12 mouse cellular contexts compared by ENCODE assay signal in the genomic region with DNA sequence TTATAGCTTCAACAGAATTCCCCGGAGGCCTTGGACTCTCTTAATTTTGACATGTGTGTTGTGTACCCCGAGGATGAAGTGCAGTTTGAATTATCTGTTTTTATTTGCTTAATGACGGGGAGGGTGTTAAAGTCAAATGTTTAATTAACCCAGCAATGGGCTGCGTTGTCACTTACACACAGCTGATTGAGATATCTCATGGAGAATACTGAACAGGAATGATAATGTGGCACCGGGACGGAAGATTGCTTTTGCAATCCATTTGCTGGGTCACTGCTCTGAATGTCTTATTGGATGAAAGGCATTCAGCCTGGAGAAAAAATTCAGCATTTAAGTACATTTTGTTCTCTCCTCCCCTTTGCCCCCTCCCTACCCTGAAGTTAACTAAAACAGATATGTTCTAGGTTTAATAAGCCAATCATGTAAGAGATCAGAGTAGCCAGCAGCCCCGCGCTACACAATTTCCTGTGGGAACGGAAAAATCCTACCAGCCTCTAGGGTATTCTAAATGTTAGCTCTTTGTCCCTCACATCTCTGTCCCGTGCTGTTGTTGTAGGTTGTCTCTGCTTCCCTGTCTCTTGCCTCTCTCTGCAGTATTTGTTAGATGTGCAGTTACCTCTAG.
DNase-seq lines count a peak whose midpoint lies in the region; ATAC-seq and TF ChIP-seq lines count a peak whose summit lies in the region.
"Had no signal": no experiment of that assay in that cellular context is flagged by ENCODE, and none has a peak within 500 bp of the region (broad histone marks: within the 10 kb centered on the region; RNA-seq: fewer than 3 reads in every experiment).

No protein-coding gene starts in this region.

- H3K36me3 ChIP-seq in hindbrain, embryonic 12.5 days, result no peaks in the 10 kb centered on the region
- H3K36me3 ChIP-seq in hindbrain, embryonic 10.5 days, result no peaks in the 10 kb centered on the region
- no peaks in the 10 kb centered on the region for H3K36me3 ChIP-seq in heart, embryonic 15.5 days
- H3K36me3 ChIP-seq in liver, postnatal 0 days (replicated peaks; ENCODE audit: insufficient read depth, low read length), result no peaks in the 10 kb centered on the region; the same call in 1 of the 2 replicates
- H3K36me3 ChIP-seq: stomach, embryonic 15.5 days had no signal

- H3K4me3 ChIP-seq in hindbrain, embryonic 12.5 days, result no peak overlapping the region
- H3K4me3 ChIP-seq in hindbrain, embryonic 10.5 days, result no peak overlapping the region
- no peak overlapping the region for H3K4me3 ChIP-seq in brown adipose tissue, adult 24 weeks (ENCODE audit: insufficient read depth, low read depth, low read length)
- H3K4me3 ChIP-seq in heart, embryonic 15.5 days, result no peak overlapping the region
- no peak overlapping the region for H3K4me3 ChIP-seq in liver, postnatal 0 days (ENCODE audit: low read depth, low read length)
- H3K4me3 ChIP-seq: stomach, embryonic 15.5 days had no signal

- peak; percentile 67 for TF ChIP-seq EP300 in liver, postnatal 0 days (IDR thresholded peaks at IDR 0.05; ENCODE audit: low read depth)

- no peak overlapping the region for H3K9ac ChIP-seq in hindbrain, embryonic 12.5 days
- H3K9ac ChIP-seq in heart, embryonic 15.5 days, result no peak overlapping the region
- no peak overlapping the region; the same call in 1 of the 2 replicates for H3K9ac ChIP-seq in liver, postnatal 0 days (replicated peaks)
- H3K9ac ChIP-seq: stomach, embryonic 15.5 days had no signal

- H3K27me3 ChIP-seq in hindbrain, embryonic 12.5 days, result no peaks in the 10 kb centered on the region; the same call in 1 of the 2 replicates
- peaks cover 38% of the 10 kb centered on the region for H3K27me3 ChIP-seq in hindbrain, embryonic 10.5 days (ENCODE audit: insufficient read depth, poor library complexity, severe bottlenecking)
- H3K27me3 ChIP-seq in heart, embryonic 15.5 days, result no peaks in the 10 kb centered on the region
- H3K27me3 ChIP-seq in liver, postnatal 0 days (ENCODE audit: insufficient read depth, low read length), result no peaks in the 10 kb centered on the region
- H3K27me3 ChIP-seq: stomach, embryonic 15.5 days had no signal

- no peak overlapping the region for H3K4me2 ChIP-seq in hindbrain, embryonic 12.5 days (replicated peaks)
- no peak overlapping the region for H3K4me2 ChIP-seq in heart, embryonic 15.5 days
- H3K4me2 ChIP-seq in liver, postnatal 0 days (ENCODE audit: low read depth, low read length), result peak overlapping the region; percentile 42; the same call in 1 of the 2 replicates
- H3K4me2 ChIP-seq: stomach, embryonic 15.5 days had no signal

- ATAC-seq in hindbrain, embryonic 12.5 days (ENCODE audit: low FRiP score), result peak; percentile 73
- no peak for ATAC-seq in heart, embryonic 15.5 days (replicated peaks; ENCODE audit: insufficient number of reproducible peaks, insufficient read depth, low FRiP score, low read depth)
- ATAC-seq in liver, postnatal 0 days, result no peak
- ATAC-seq in inflammation-experienced regulatory T-cells, adult 6 months, result no peak
- ATAC-seq: forebrain, embryonic 16.5 days had no signal

- H3K27ac ChIP-seq in hindbrain, embryonic 12.5 days, result peak overlapping the region; percentile 55
- no peak overlapping the region for H3K27ac ChIP-seq in hindbrain, embryonic 10.5 days
- H3K27ac ChIP-seq in brown adipose tissue, adult 24 weeks (replicated peaks; ENCODE audit: low read depth, low read length), result peak overlapping the region; percentile 47; the same call in 1 of the 2 replicates
- H3K27ac ChIP-seq in heart, embryonic 15.5 days, result 0 out of 2 replicates have a peak overlapping the region, but pooled peaks have one; percentile 14
- H3K27ac ChIP-seq in liver, postnatal 0 days (ENCODE audit: low read depth), result peak overlapping the region; percentile 46; the same call in 1 of the 2 replicates
- H3K27ac ChIP-seq: stomach, embryonic 15.5 days had no signal

- no peak for TF ChIP-seq CTCF in liver, postnatal 0 days (IDR thresholded peaks at IDR 0.05; ENCODE audit: low read depth)

- H3K9me3 ChIP-seq in hindbrain, embryonic 12.5 days (replicated peaks), result no peaks in the 10 kb centered on the region
- no peaks in the 10 kb centered on the region for H3K9me3 ChIP-seq in hindbrain, embryonic 10.5 days
- no peaks in the 10 kb centered on the region for H3K9me3 ChIP-seq in heart, embryonic 15.5 days (replicated peaks)
- H3K9me3 ChIP-seq in liver, postnatal 0 days (ENCODE audit: low read length), result no peaks in the 10 kb centered on the region
- H3K9me3 ChIP-seq: stomach, embryonic 15.5 days had no signal

- no peak for DNase-seq in hindbrain, embryonic 10.5 days (ENCODE audit: low spot score)
- DNase-seq in liver, postnatal 0 days, result no peak
- DNase-seq in cerebellum, adult 9-10 months, result no peak
- DNase-seq in layer of hippocampus, adult 8-10 months (ENCODE audit: low spot score in 2 of 2), result no peak
- DNase-seq: adrenal gland, postnatal 14 days; cerebellum, adult 2 months had no signal

- 42% methylated on average over 10 of the region's 10 CpGs for WGBS in hindbrain, embryonic 12.5 days
- 62% methylated on average over 10 of the region's 10 CpGs for WGBS in hindbrain, embryonic 10.5 days
- WGBS in heart, embryonic 15.5 days, result 49% methylated on average over 10 of the region's 10 CpGs
- 50% methylated on average over 10 of the region's 10 CpGs for WGBS in liver, postnatal 0 days (ENCODE audit: insufficient replicate concordance)

- H3K4me1 ChIP-seq in hindbrain, embryonic 12.5 days, result peaks cover 24% of the 10 kb centered on the region
- H3K4me1 ChIP-seq in hindbrain, embryonic 10.5 days (replicated peaks), result peaks cover 13% of the 10 kb centered on the region
- peaks cover 7% of the 10 kb centered on the region; the same call in 1 of the 2 replicates for H3K4me1 ChIP-seq in brown adipose tissue, adult 24 weeks (ENCODE audit: control insufficient read depth, insufficient read depth, insufficient read length, low read length)
- peaks cover 21% of the 10 kb centered on the region for H3K4me1 ChIP-seq in heart, embryonic 15.5 days (replicated peaks)
- peaks cover 19% of the 10 kb centered on the region for H3K4me1 ChIP-seq in liver, postnatal 0 days (ENCODE audit: insufficient read depth)
